Mouse (Mus musculus) thymus, adult 2 months (tissue): ENCODE measurements around the gene Prpf40a.

Experiments used
- CTCF ChIP-seq: fragments of 200-500 bp; IDR thresholded peaks from 2 replicates; pipeline ENCODE4 v1.5.1; 2012; ENCODE audit warnings: mild to moderate bottlenecking, control low read depth, low read length, moderate library complexity, borderline replicate concordance; ENCODE audit not compliant: control insufficient read depth, poor library complexity, insufficient read depth; ENCODE audit errors: extremely low read depth
- POLR2A ChIP-seq: fragments of 200-500 bp; IDR thresholded peaks from 2 replicates; pipeline ENCODE4 v1.6.1; 2012; ENCODE audit warnings: mild to moderate bottlenecking, low read length, control low read depth, moderate library complexity; ENCODE audit not compliant: control insufficient read depth, poor library complexity, insufficient read depth; ENCODE audit errors: extremely low read depth

GRCm38 (mm10) chr2:53102901-53103300 is 88.2 kb downstream of the Prpf40a start:
- TF ChIP-seq POLR2A (no peak), CTCF (no peak)
